ENCODE assay signal across 8 mouse cellular contexts in the genomic region with DNA sequence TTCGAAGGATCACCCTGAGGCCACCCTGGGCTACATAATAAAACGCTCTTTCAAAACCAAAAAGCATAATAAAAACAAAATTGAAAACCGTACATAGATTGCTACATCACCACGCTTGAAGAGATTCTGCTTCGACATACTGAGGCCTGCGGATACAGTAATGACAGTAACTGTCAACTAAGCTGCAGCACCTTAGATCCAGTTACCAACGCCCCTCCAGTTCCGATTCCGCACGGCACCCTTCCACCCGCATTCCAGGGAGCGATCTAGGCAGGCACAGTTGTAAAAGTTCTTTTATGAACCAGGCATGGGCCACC. TPM values are rescaled to one million over a fixed set of nuclear protein-coding genes. Genes with fewer than 3 reads are reported as not detected.
DNase-seq lines count a peak whose midpoint lies in the region; ATAC-seq and TF ChIP-seq lines count a peak whose summit lies in the region.

No protein-coding gene starts in this region.

- peak overlapping the region; percentile 80 for H3K4me2 ChIP-seq in lung, embryonic 14.5 days
- peak overlapping the region; percentile 82 for H3K4me2 ChIP-seq in embryonic facial prominence, embryonic 14.5 days (ENCODE audit: low read depth, low read length)
- peak overlapping the region; percentile 65 for H3K4me2 ChIP-seq in intestine, embryonic 15.5 days (replicated peaks)
- H3K4me2 ChIP-seq in neural tube, embryonic 13.5 days: peak overlapping the region; percentile 89

- peak overlapping the region; percentile 85 for H3K4me3 ChIP-seq in lung, embryonic 14.5 days (ENCODE audit: low read depth, low read length)
- H3K4me3 ChIP-seq in embryonic facial prominence, embryonic 14.5 days (ENCODE audit: low read depth, low read length): peak overlapping the region; percentile 90
- peak overlapping the region; percentile 97 for H3K4me3 ChIP-seq in intestine, embryonic 15.5 days (replicated peaks)
- peak overlapping the region; percentile 94 for H3K4me3 ChIP-seq in neural tube, embryonic 13.5 days

- peak overlapping the region; percentile 92 for H3K9ac ChIP-seq in lung, embryonic 14.5 days
- H3K9ac ChIP-seq in embryonic facial prominence, embryonic 14.5 days (ENCODE audit: low read depth, low read length): peak overlapping the region; percentile 96
- H3K9ac ChIP-seq in intestine, embryonic 15.5 days: peak overlapping the region; percentile 71
- H3K9ac ChIP-seq in neural tube, embryonic 13.5 days: peak overlapping the region; percentile 94

- 2% methylated on average over 12 of the region's 12 CpGs for WGBS in lung, embryonic 14.5 days
- 4% methylated on average over 12 of the region's 12 CpGs for WGBS in embryonic facial prominence, embryonic 14.5 days
- WGBS in intestine, embryonic 15.5 days: 3% methylated on average over 12 of the region's 12 CpGs
- WGBS in neural tube, embryonic 13.5 days: 4% methylated on average over 12 of the region's 12 CpGs

- no peak for ATAC-seq in lung, embryonic 14.5 days (ENCODE audit: insufficient read depth)
- no peak; the same call in 1 of the 2 replicates for ATAC-seq in embryonic facial prominence, embryonic 14.5 days (ENCODE audit: low read depth)
- no peak for ATAC-seq in intestine, embryonic 15.5 days
- ATAC-seq in neural tube, embryonic 13.5 days (ENCODE audit: low read depth): peak; percentile 72

- H3K4me1 ChIP-seq in lung, embryonic 14.5 days (ENCODE audit: insufficient read depth): no peaks in the 10 kb centered on the region
- H3K4me1 ChIP-seq in embryonic facial prominence, embryonic 14.5 days (ENCODE audit: control insufficient read depth, insufficient read depth, low read length): peaks cover 10% of the 10 kb centered on the region
- peaks cover 3% of the 10 kb centered on the region; the same call in 1 of the 2 replicates for H3K4me1 ChIP-seq in intestine, embryonic 15.5 days (replicated peaks)
- H3K4me1 ChIP-seq in neural tube, embryonic 13.5 days (replicated peaks): peaks cover 34% of the 10 kb centered on the region

- peaks cover 15% of the 10 kb centered on the region for H3K36me3 ChIP-seq in lung, embryonic 14.5 days (ENCODE audit: insufficient read depth)
- peaks cover 16% of the 10 kb centered on the region for H3K36me3 ChIP-seq in embryonic facial prominence, embryonic 14.5 days (ENCODE audit: control insufficient read depth, insufficient read depth, low read length)
- no peaks in the 10 kb centered on the region for H3K36me3 ChIP-seq in intestine, embryonic 15.5 days
- peaks cover 12% of the 10 kb centered on the region for H3K36me3 ChIP-seq in neural tube, embryonic 13.5 days

- peak overlapping the region; percentile 95 for H3K27ac ChIP-seq in lung, embryonic 14.5 days (ENCODE audit: low read depth)
- peak overlapping the region; percentile 94 for H3K27ac ChIP-seq in embryonic facial prominence, embryonic 14.5 days (replicated peaks; ENCODE audit: low read depth, low read length)
- peak overlapping the region; percentile 94 for H3K27ac ChIP-seq in intestine, embryonic 15.5 days
- H3K27ac ChIP-seq in neural tube, embryonic 13.5 days (replicated peaks): peak overlapping the region; percentile 97

- TF ChIP-seq CTCF in lung, embryonic 14.5 days (IDR thresholded peaks at IDR 0.05; ENCODE audit: low read depth): no peak

- no peaks in the 10 kb centered on the region for H3K9me3 ChIP-seq in lung, embryonic 14.5 days (ENCODE audit: low read depth, low read length)
- no peaks in the 10 kb centered on the region for H3K9me3 ChIP-seq in embryonic facial prominence, embryonic 14.5 days (ENCODE audit: control insufficient read depth, low read length)
- no peaks in the 10 kb centered on the region for H3K9me3 ChIP-seq in intestine, embryonic 15.5 days
- no peaks in the 10 kb centered on the region for H3K9me3 ChIP-seq in neural tube, embryonic 13.5 days

- no peak for DNase-seq in lung, embryonic 14.5 days
- DNase-seq in lung, postnatal 4 days: no peak
- DNase-seq in embryonic facial prominence, embryonic 14.5 days (ENCODE audit: low spot score): no peak
- DNase-seq in thymus, adult 18-20 months: no peak
- DNase-seq in spleen, adult 12 weeks (ENCODE audit: low spot score): no peak
- DNase-seq in frontal cortex, postnatal 10 days (ENCODE audit: low spot score in 2 of 2): no peak

- H3K27me3 ChIP-seq in lung, embryonic 14.5 days (ENCODE audit: insufficient read depth, low read length): no peaks in the 10 kb centered on the region
- no peaks in the 10 kb centered on the region for H3K27me3 ChIP-seq in embryonic facial prominence, embryonic 14.5 days (replicated peaks; ENCODE audit: control insufficient read depth, insufficient read depth, low read length)
- H3K27me3 ChIP-seq in intestine, embryonic 15.5 days (replicated peaks): no peaks in the 10 kb centered on the region
- H3K27me3 ChIP-seq in neural tube, embryonic 13.5 days: no peaks in the 10 kb centered on the region

RNA-seq across cellular contexts. Expression of a gene that starts 0.7 kb away (rescaled TPM):
- polyA plus RNA-seq in lung, embryonic 14.5 days (2014; fragmentation: Nextera tagmentation; extraction: Ambion mirVana): 40.7 and 42.2 TPM in 2 replicates
- 26.3 and 27.7 TPM in 2 replicates for polyA plus RNA-seq in embryonic facial prominence, embryonic 14.5 days (2014; fragmentation: Nextera tagmentation; extraction: Ambion mirVana)
- polyA plus RNA-seq in intestine, embryonic 15.5 days (2015; fragmentation: Nextera tagmentation; extraction: Ambion mirVana): 24.2 and 28.7 TPM in 2 replicates
- 20.0 and 27.6 TPM in 2 replicates for polyA plus RNA-seq in neural tube, embryonic 13.5 days (2015; fragmentation: Nextera tagmentation; extraction: Ambion mirVana)
